Mouse (Mus musculus): Measurements from ENCODE around the gene Rpgrip1l.

The Rpgrip1l gene

GRCm38 (mm10) chr8:91327471-91328205 is 14.6 kb upstream of the Rpgrip1l start:
- no peak for DNase-seq

GRCm38 (mm10) chr8:91326946-91327345 is 13.9 kb upstream of the Rpgrip1l start:
- DNase-seq = no peak

GRCm38 (mm10) chr8:91326018-91326417 is 13.0 kb upstream of the Rpgrip1l start:
- no peak for DNase-seq

GRCm38 (mm10) chr8:91324916-91325315 is 11.9 kb upstream of the Rpgrip1l start:
- no peak for DNase-seq

- no peak for DNase-seq
Measured at GRCm38 (mm10) chr8:91324271-91324670, 11.2 kb upstream of the Rpgrip1l start.

GRCm38 (mm10) chr8:91323511-91323910 is 10.4 kb upstream of the Rpgrip1l start:
- peak; percentile 56 for DNase-seq

- DNase-seq = no peak
Measured at GRCm38 (mm10) chr8:91318938-91319729, 6.1 kb upstream of the Rpgrip1l start.

GRCm38 (mm10) chr8:91317567-91318227 is 4.6 kb upstream of the Rpgrip1l start:
- DNase-seq = no peak

GRCm38 (mm10) chr8:91312342-91312741 is 720 bp downstream of the Rpgrip1l start:
- no peak for DNase-seq

- no peak for DNase-seq
Measured at GRCm38 (mm10) chr8:91304481-91305386, 8.3 kb downstream of the Rpgrip1l start.

- no peak for DNase-seq
Measured at GRCm38 (mm10) chr8:91298672-91299071, 14.4 kb downstream of the Rpgrip1l start.

- DNase-seq = no peak
Measured at GRCm38 (mm10) chr8:91295786-91296185, 17.3 kb downstream of the Rpgrip1l start.

GRCm38 (mm10) chr8:91290576-91290975 is 22.5 kb downstream of the Rpgrip1l start:
- no peak for DNase-seq

- DNase-seq = no peak
Measured at GRCm38 (mm10) chr8:91286237-91286636, 26.8 kb downstream of the Rpgrip1l start.

- DNase-seq = no peak
Measured at GRCm38 (mm10) chr8:91283815-91284214, 29.2 kb downstream of the Rpgrip1l start.

- DNase-seq = no peak
Measured at GRCm38 (mm10) chr8:91282655-91283054, 30.4 kb downstream of the Rpgrip1l start.

GRCm38 (mm10) chr8:91281545-91281944 is 31.5 kb downstream of the Rpgrip1l start:
- DNase-seq = no peak

- no peak for DNase-seq
Measured at GRCm38 (mm10) chr8:91280467-91281212, 32.4 kb downstream of the Rpgrip1l start.

- no peak for DNase-seq
Measured at GRCm38 (mm10) chr8:91278060-91278459, 35.0 kb downstream of the Rpgrip1l start.

- no peak for DNase-seq
Measured at GRCm38 (mm10) chr8:91276337-91276736, 36.7 kb downstream of the Rpgrip1l start.

GRCm38 (mm10) chr8:91273493-91273892 is 39.6 kb downstream of the Rpgrip1l start:
- DNase-seq = no peak

All from cerebellum, adult 9-11 months (tissue).